Mouse (Mus musculus): ENCODE data around the gene Rtl6. TPM values are rescaled to one million over a fixed set of nuclear protein-coding genes. Genes with fewer than 3 reads are reported as not detected.

Gene Rtl6
- total RNA-seq, 1 experiment = 3.3 TPM

DNA sequence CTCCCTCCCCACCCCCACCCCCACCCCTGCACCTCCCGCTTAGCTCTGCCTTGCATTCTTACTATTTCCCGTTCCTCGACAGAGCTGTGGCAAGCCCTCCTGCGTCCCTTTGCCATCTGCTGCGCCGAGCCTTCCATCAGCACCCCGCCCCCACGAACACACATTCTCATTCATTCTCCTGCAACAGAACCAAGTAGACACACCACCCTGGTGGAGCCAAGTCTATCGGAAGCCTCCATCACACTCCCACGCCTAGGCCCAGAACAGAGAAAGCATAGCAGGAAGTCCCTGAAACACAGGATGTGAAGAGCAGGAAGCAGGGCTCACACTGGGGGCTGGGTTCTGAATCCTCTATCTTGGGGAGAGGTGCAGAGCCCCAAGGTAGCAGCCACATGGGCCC, 51.6 kb downstream of the Rtl6 start:
- Histone ChIP-seq H3K4me1 (ENCODE audit: control insufficient read depth in 2 of 2, insufficient read depth in 2 of 2, low read length in 2 of 2, poor library complexity in 1 of 2) (no peaks in the 10 kb centered on the region), H3K4me3 (ENCODE audit: insufficient read depth in 1 of 2, low read depth in 1 of 2, low read length in 2 of 2, poor library complexity in 1 of 2, severe bottlenecking in 1 of 2) (no peak overlapping the region), H3K9ac (ENCODE audit: insufficient read depth, low read depth, low read length, poor library complexity, severe bottlenecking) (no peak overlapping the region), H3K36me3 (ENCODE audit: control insufficient read depth, insufficient read depth, low read length, poor library complexity, severe bottlenecking) (no peaks in the 10 kb centered on the region), H3K9me3 (ENCODE audit: control insufficient read depth, insufficient read depth, low read depth, low read length) (no peaks in the 10 kb centered on the region), H3K27ac (ENCODE audit: insufficient read depth, low read depth, low read length, poor library complexity, severe bottlenecking) (no peak overlapping the region)
- no peak for DNase-seq (ENCODE audit: low read depth, low spot score)
- TF ChIP-seq ZNF384 (IDR thresholded peaks at IDR 0.05; ENCODE audit: low read depth, low read length) = no peak
- TF ChIP-seq CHD2 (IDR thresholded peaks at IDR 0.05; ENCODE audit: low read depth, low read length) = no peak
- no peak for TF ChIP-seq ZC3H11A (IDR thresholded peaks at IDR 0.05; ENCODE audit: borderline replicate concordance, low read depth, low read length)
- TF ChIP-seq MAFK (IDR thresholded peaks at IDR 0.05; ENCODE audit: insufficient read depth, low read depth, low read length) = no peak
- no peak for TF ChIP-seq HCFC1 (IDR thresholded peaks at IDR 0.05; ENCODE audit: borderline replicate concordance, insufficient read depth, low read length)
- in situ Hi-C loops (cut with MboI; ENCODE audit: low sequenced_read_pairs in 2 of 2, unreplicated experiment in 2 of 2) = no loop called here

DNA sequence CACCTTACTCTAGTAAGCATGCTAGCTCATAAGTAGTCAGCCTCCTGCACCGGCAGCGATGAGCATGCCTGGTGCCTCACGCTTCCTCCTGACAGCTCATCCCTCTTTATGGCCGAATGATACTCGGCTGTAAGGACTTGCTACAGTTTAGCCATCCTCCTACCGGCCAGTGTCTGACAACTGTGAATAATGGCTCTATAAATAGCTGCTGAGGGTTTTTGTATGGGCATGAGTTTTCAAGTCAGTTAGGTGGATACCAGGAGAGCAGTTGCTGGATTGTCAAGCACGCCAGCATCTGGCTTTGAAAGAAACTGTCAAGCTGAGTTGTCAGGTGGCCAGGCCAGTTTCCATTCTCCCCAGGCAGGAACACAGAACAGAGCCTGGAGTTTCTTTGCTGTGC, 52.7 kb downstream of the Rtl6 start:
- no peaks in the 10 kb centered on the region for H3K36me3 ChIP-seq (ENCODE audit: control insufficient read depth, insufficient read depth, low read length, poor library complexity, severe bottlenecking)
- DNase-seq (ENCODE audit: low read depth, low spot score) = no peak
- H3K4me3 ChIP-seq (ENCODE audit: insufficient read depth in 1 of 2, low read depth in 1 of 2, low read length in 2 of 2, poor library complexity in 1 of 2, severe bottlenecking in 1 of 2) = no peak overlapping the region
- H3K27ac ChIP-seq (ENCODE audit: insufficient read depth, low read depth, low read length, poor library complexity, severe bottlenecking) = no peak overlapping the region
- H3K4me1 ChIP-seq (ENCODE audit: control insufficient read depth in 2 of 2, insufficient read depth in 2 of 2, low read length in 2 of 2, poor library complexity in 1 of 2) = no peaks in the 10 kb centered on the region
- no peaks in the 10 kb centered on the region for H3K9me3 ChIP-seq (ENCODE audit: control insufficient read depth, insufficient read depth, low read depth, low read length)
- H3K9ac ChIP-seq (ENCODE audit: insufficient read depth, low read depth, low read length, poor library complexity, severe bottlenecking) = no peak overlapping the region
- in situ Hi-C loops (cut with MboI; ENCODE audit: low sequenced_read_pairs in 2 of 2, unreplicated experiment in 2 of 2) = no loop called here
- TF ChIP-seq CHD2 (IDR thresholded peaks at IDR 0.05; ENCODE audit: low read depth, low read length) (no peak), HCFC1 (IDR thresholded peaks at IDR 0.05; ENCODE audit: borderline replicate concordance, insufficient read depth, low read length) (no peak), MAFK (IDR thresholded peaks at IDR 0.05; ENCODE audit: insufficient read depth, low read depth, low read length) (no peak), ZC3H11A (IDR thresholded peaks at IDR 0.05; ENCODE audit: borderline replicate concordance, low read depth, low read length) (no peak), ZNF384 (IDR thresholded peaks at IDR 0.05; ENCODE audit: low read depth, low read length) (no peak)

Other genes with a start within 250 kb of the Rtl6 start
- gene Parvg, start 233.8 kb downstream of the Rtl6 start, total RNA-seq (2012; rRNA removed) = 1.3 TPM in 2 replicates
- 0.58 and 1.0 TPM in 2 replicates for gene Shisal1, start 110.7 kb downstream of the Rtl6 start, total RNA-seq (2012; rRNA removed)
- 7.3 and 11.6 TPM in 2 replicates for gene Prr5, start 111.8 kb upstream of the Rtl6 start, total RNA-seq (2012; rRNA removed)
- gene Arhgap8, start 162.2 kb upstream of the Rtl6 start, total RNA-seq (2012; rRNA removed) = 11.6 and 14.1 TPM in 2 replicates